Mouse (Mus musculus): ENCODE data around the gene Tmem219. TPM values are rescaled to one million over a fixed set of nuclear protein-coding genes. Genes with fewer than 3 reads are reported as not detected.

The Tmem219 gene
- polyA plus RNA-seq, 1 experiment from 2014 or later: 36.5 TPM

Other genes with a start within 250 kb of the Tmem219 start
- 0.45 and 1.1 TPM in 2 replicates for gene Sult1a1, start 246.5 kb downstream of the Tmem219 start, polyA plus RNA-seq (2016; fragmentation: Nextera tagmentation; extraction: Ambion mirVana)
- gene Bola2, start 227.5 kb downstream of the Tmem219 start, polyA plus RNA-seq (2016; fragmentation: Nextera tagmentation; extraction: Ambion mirVana): 151 TPM in 2 replicates
- gene Slx1b, start 227.1 kb downstream of the Tmem219 start, polyA plus RNA-seq (2016; fragmentation: Nextera tagmentation; extraction: Ambion mirVana): 16.6 and 19.1 TPM in 2 replicates
- gene Coro1a, start 215.1 kb downstream of the Tmem219 start, polyA plus RNA-seq (2016; fragmentation: Nextera tagmentation; extraction: Ambion mirVana): 60.8 and 65.9 TPM in 2 replicates
- 56.1 and 58.0 TPM in 2 replicates for gene Mapk3, start 163.3 kb downstream of the Tmem219 start, polyA plus RNA-seq (2016; fragmentation: Nextera tagmentation; extraction: Ambion mirVana)
- 2.0 and 2.4 TPM in 2 replicates for gene Gdpd3, start 156.6 kb downstream of the Tmem219 start, polyA plus RNA-seq (2016; fragmentation: Nextera tagmentation; extraction: Ambion mirVana)
- 125 and 126 TPM in 2 replicates for gene Ypel3, start 146.0 kb downstream of the Tmem219 start, polyA plus RNA-seq (2016; fragmentation: Nextera tagmentation; extraction: Ambion mirVana)
- gene Tbx6, start 141.4 kb downstream of the Tmem219 start, polyA plus RNA-seq (2016; fragmentation: Nextera tagmentation; extraction: Ambion mirVana): 0.64 and 0.65 TPM in 2 replicates
- 315 and 323 TPM in 2 replicates for gene Ppp4c, start 130.4 kb downstream of the Tmem219 start, polyA plus RNA-seq (2016; fragmentation: Nextera tagmentation; extraction: Ambion mirVana)
- 19.3 and 20.0 TPM in 2 replicates for gene Fam57b, start 125.2 kb downstream of the Tmem219 start, polyA plus RNA-seq (2016; fragmentation: Nextera tagmentation; extraction: Ambion mirVana)
- gene 4930451I11Rik, start 91.3 kb downstream of the Tmem219 start, polyA plus RNA-seq (2016; fragmentation: Nextera tagmentation; extraction: Ambion mirVana): not detected in 2 replicates
- gene Doc2a, start 75.5 kb downstream of the Tmem219 start, polyA plus RNA-seq (2016; fragmentation: Nextera tagmentation; extraction: Ambion mirVana): 6.3 and 7.7 TPM in 2 replicates
- 43.1 and 51.6 TPM in 2 replicates for gene Hirip3, start 60.9 kb downstream of the Tmem219 start, polyA plus RNA-seq (2016; fragmentation: Nextera tagmentation; extraction: Ambion mirVana)
- 90.9 and 96.0 TPM in 2 replicates for gene Ino80e, start 60.5 kb downstream of the Tmem219 start, polyA plus RNA-seq (2016; fragmentation: Nextera tagmentation; extraction: Ambion mirVana)
- 68.3 and 71.0 TPM in 2 replicates for gene Taok2, start 38.2 kb downstream of the Tmem219 start, polyA plus RNA-seq (2016; fragmentation: Nextera tagmentation; extraction: Ambion mirVana)
- 50.5 and 53.7 TPM in 2 replicates for gene Kctd13, start 6.0 kb upstream of the Tmem219 start, polyA plus RNA-seq (2016; fragmentation: Nextera tagmentation; extraction: Ambion mirVana)
- gene Asphd1, start 26.7 kb upstream of the Tmem219 start, polyA plus RNA-seq (2016; fragmentation: Nextera tagmentation; extraction: Ambion mirVana): 1.6 and 2.7 TPM in 2 replicates
- gene Sez6l2, start 27.6 kb upstream of the Tmem219 start, polyA plus RNA-seq (2016; fragmentation: Nextera tagmentation; extraction: Ambion mirVana): 13.8 and 16.9 TPM in 2 replicates
- 81.1 and 87.2 TPM in 2 replicates for gene Cdipt, start 53.0 kb upstream of the Tmem219 start, polyA plus RNA-seq (2016; fragmentation: Nextera tagmentation; extraction: Ambion mirVana)
- 1.0 and 1.3 TPM in 2 replicates for gene Cdiptos, start 53.2 kb upstream of the Tmem219 start, polyA plus RNA-seq (2016; fragmentation: Nextera tagmentation; extraction: Ambion mirVana)
- 5.0 and 5.8 TPM in 2 replicates for gene Mvp, start 91.7 kb upstream of the Tmem219 start, polyA plus RNA-seq (2016; fragmentation: Nextera tagmentation; extraction: Ambion mirVana)
- gene Pagr1b, start 93.6 kb upstream of the Tmem219 start, polyA plus RNA-seq (2016; fragmentation: Nextera tagmentation; extraction: Ambion mirVana): 0.32 and 0.39 TPM in 2 replicates
- gene Pagr1a, start 94.4 kb upstream of the Tmem219 start, polyA plus RNA-seq (2016; fragmentation: Nextera tagmentation; extraction: Ambion mirVana): 53.1 and 65.0 TPM in 2 replicates
- gene Gm42742, start 98.2 kb upstream of the Tmem219 start, polyA plus RNA-seq (2016; fragmentation: Nextera tagmentation; extraction: Ambion mirVana): 56.8 and 66.8 TPM in 2 replicates
- gene Prrt2, start 98.3 kb upstream of the Tmem219 start, polyA plus RNA-seq (2016; fragmentation: Nextera tagmentation; extraction: Ambion mirVana): 4.3 and 5.5 TPM in 2 replicates
- 118 and 133 TPM in 2 replicates for gene Maz, start 104.1 kb upstream of the Tmem219 start, polyA plus RNA-seq (2016; fragmentation: Nextera tagmentation; extraction: Ambion mirVana)
- 129 and 136 TPM in 2 replicates for gene Kif22, start 119.6 kb upstream of the Tmem219 start, polyA plus RNA-seq (2016; fragmentation: Nextera tagmentation; extraction: Ambion mirVana)
- not detected in 2 replicates for gene Zg16, start 164.4 kb upstream of the Tmem219 start, polyA plus RNA-seq (2016; fragmentation: Nextera tagmentation; extraction: Ambion mirVana)
- gene AI467606, start 168.4 kb upstream of the Tmem219 start, polyA plus RNA-seq (2016; fragmentation: Nextera tagmentation; extraction: Ambion mirVana): 1.1 and 1.5 TPM in 2 replicates
- gene Qprt, start 199.3 kb upstream of the Tmem219 start, polyA plus RNA-seq (2016; fragmentation: Nextera tagmentation; extraction: Ambion mirVana): 2.5 and 4.2 TPM in 2 replicates
- gene Spn, start 214.9 kb upstream of the Tmem219 start, polyA plus RNA-seq (2016; fragmentation: Nextera tagmentation; extraction: Ambion mirVana): 0.10 and 0.13 TPM in 2 replicates

All from midbrain, embryonic 12.5 days (tissue).